Mouse (Mus musculus): Measurements from ENCODE around the gene Gm266.

DNA sequence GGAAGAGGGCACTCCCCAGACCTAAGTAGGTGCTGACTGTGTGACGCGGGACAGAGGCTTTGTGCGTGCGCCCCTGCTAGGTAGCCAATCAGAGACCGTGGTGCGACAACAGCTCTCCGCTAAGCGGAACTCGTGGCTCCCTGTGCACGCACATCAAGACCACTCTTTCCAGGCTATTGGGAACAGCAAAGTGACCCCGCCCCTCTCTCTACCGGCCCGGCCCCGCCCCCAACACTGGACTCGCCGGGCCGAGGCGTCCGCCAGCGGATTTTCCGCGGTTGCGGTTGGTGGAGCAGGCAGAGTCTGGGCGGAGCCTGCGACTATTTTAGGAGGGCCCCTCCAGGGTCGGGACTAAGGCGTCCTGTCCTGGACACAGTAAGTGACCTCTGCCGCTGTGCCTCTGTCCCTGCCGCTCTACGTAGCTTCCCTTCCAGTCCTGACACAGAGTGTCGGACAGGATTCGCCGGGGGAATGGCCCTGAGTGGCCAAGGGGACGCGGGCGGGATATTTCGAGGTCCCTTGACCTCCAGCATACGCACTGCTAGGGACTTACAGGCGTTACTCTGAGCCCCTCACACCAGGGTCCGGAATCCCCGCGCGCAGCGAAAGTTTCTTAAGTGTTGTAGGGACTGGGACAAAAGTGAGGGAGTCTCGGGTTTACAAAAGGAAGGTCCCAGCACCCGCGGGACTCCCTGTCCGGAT lies 43.2 kb downstream of the Gm266 start, which contains the start of gene Tnfaip2:
- TF ChIP-seq CTCF (conservative IDR thresholded peaks at IDR 0.05 in 1 of 2, IDR thresholded peaks at IDR 0.05 in 1 of 2; ENCODE audit: low read depth in 2 of 2, low read length in 2 of 2) (no peak), SIN3A (IDR thresholded peaks at IDR 0.05; ENCODE audit: low read length) (no peak), POLR2A (IDR thresholded peaks at IDR 0.05; ENCODE audit: low read depth, low read length) (0 out of 2 replicates have a peak, but pooled peaks have one; percentile 18), CHD2 (IDR thresholded peaks at IDR 0.05; ENCODE audit: low read length) (no peak), EP300 (IDR thresholded peaks at IDR 0.05; ENCODE audit: low read length) (no peak), ZC3H11A (IDR thresholded peaks at IDR 0.05; ENCODE audit: low read depth, low read length) (no peak), BHLHE40 (IDR thresholded peaks at IDR 0.05; ENCODE audit: low read depth, low read length) (no peak), JUND (conservative IDR thresholded peaks at IDR 0.05; ENCODE audit: low read depth, low read length) (no peak), MAFK (IDR thresholded peaks at IDR 0.05; ENCODE audit: insufficient replicate concordance, low read length) (no peak), ZNF384 (IDR thresholded peaks at IDR 0.05; ENCODE audit: low read depth, low read length) (no peak)
